Mouse (Mus musculus) hindbrain, postnatal 0 days (tissue): ENCODE results near the gene Gm28035. TPM values are rescaled to one million over a fixed set of nuclear protein-coding genes. Genes with fewer than 3 reads are reported as not detected.
A peak's percentile ranks its signal among the peaks of the same experiment; 100 is the strongest.

Source experiments
- ATAC-seq: fragments of 200-750 bp; cut with Nextera tagmentation; 2 replicates; pipeline ENCODE4 v1.8.0; 2017; ENCODE audit warnings: mild to moderate bottlenecking, moderate TSS enrichment, moderate library complexity
- DNase-seq: peaks from one replicate; pipeline ENCODE4 v3.0.0-alpha.2; 2015; ENCODE audit warnings: low spot score
- H3K27ac ChIP-seq: fragments of 300-500 bp; sonication (generic); 2 replicates; pipeline ENCODE4 v1.5.1; 2014; ENCODE audit warnings: mild to moderate bottlenecking
- H3K27me3 ChIP-seq: fragments of 300-500 bp; sonication (generic); 2 replicates; pipeline ENCODE4 v1.6.1; 2014; ENCODE audit warnings: low read length, mixed read lengths; ENCODE audit not compliant: insufficient read depth
- H3K36me3 ChIP-seq: fragments of 300-500 bp; sonication (generic); 2 replicates; pipeline ENCODE4 v1.6.1; 2014; ENCODE audit warnings: low read length, mixed read lengths; ENCODE audit not compliant: insufficient read depth
- H3K4me1 ChIP-seq: fragments of 300-500 bp; sonication (generic); 2 replicates; pipeline ENCODE4 v1.6.1; 2014; ENCODE audit warnings: antibody characterized with exemption, low read length, mixed read lengths; ENCODE audit not compliant: insufficient read depth
- H3K4me2 ChIP-seq: fragments of 300-500 bp; sonication (generic); 2 replicates; pipeline ENCODE4 v1.6.1; 2014; ENCODE audit warnings: low read depth, mild to moderate bottlenecking, low read length, moderate library complexity, mixed read lengths
- H3K4me3 ChIP-seq: fragments of 300-500 bp; sonication (generic); 2 replicates; pipeline ENCODE4 v1.5.1; 2014; ENCODE audit warnings: low read length
- H3K9ac ChIP-seq: fragments of 300-500 bp; sonication (generic); replicated peaks from 2 replicates; pipeline ENCODE4 v1.6.1; 2014; ENCODE audit warnings: mild to moderate bottlenecking, low read length, moderate library complexity, mixed read lengths
- H3K9me3 ChIP-seq: fragments of 300-500 bp; sonication (generic); 2 replicates; pipeline ENCODE4 v1.6.1; 2016; ENCODE audit warnings: low read length, mixed read lengths
- CTCF ChIP-seq: IDR thresholded peaks from 2 replicates; pipeline ENCODE4 v1.5.1; 2016; ENCODE audit warnings: antibody characterized with exemption, control low read depth, low read depth
- WGBS: fragments of 180-500 bp; shearing (Covaris S2); extraction: QIAGEN DNeasy Blood & Tissue Kit; methylation state at CpG from one replicate; pipeline ENCODE4 v1.1.7; 2014; 5-methylcytosine and 5-hydroxymethylcytosine counted together
- polyA plus RNA-seq: library from polyadenylated mRNA; unstranded; fragments of >200 nt; fragmentation: Nextera tagmentation; extraction: Ambion mirVana; gene quantifications from 2 replicates; pipeline ENCODE4 v1.2.1, GENCODE M21; 2015
- total RNA-seq: library from RNA; depleted of rRNA; stranded (reverse); fragments of >200 nt; gene quantifications from 2 replicates; pipeline ENCODE4 v1.2.3, GENCODE M21; 2014

Gene Gm28035
- total and polyA plus RNA-seq, 2 experiments from 2014 or later = 0.31 to 15.1 TPM

- ATAC-seq = peak; percentile 89
Observed at GRCm38 (mm10) chr2:30237881-30238280, 2.5 kb upstream of the Gm28035 start.

GRCm38 (mm10) chr2:30238906-30239465, 1.4 kb upstream of the Gm28035 start:
- peak overlapping the region; percentile 91 for H3K4me3 ChIP-seq
- H3K4me1 ChIP-seq = peaks cover 13% of the 10 kb centered on the region
- no peak for TF ChIP-seq CTCF
- H3K27ac ChIP-seq = no peak overlapping the region
- no peak for DNase-seq
- no peaks in the 10 kb centered on the region for H3K9me3 ChIP-seq
- 64% methylated on average over 3 of the region's 3 CpGs for WGBS
- H3K36me3 ChIP-seq = peaks cover 21% of the 10 kb centered on the region
- H3K4me2 ChIP-seq = peak overlapping the region; percentile 76
- H3K9ac ChIP-seq = peak overlapping the region; percentile 95
- no peaks in the 10 kb centered on the region for H3K27me3 ChIP-seq
- ATAC-seq = no peak

More at GRCm38 (mm10) chr2:30237881-30238280, 2.5 kb upstream of the Gm28035 start:
- peak; percentile 73 for DNase-seq
- Histone ChIP-seq H3K9ac (peak overlapping the region; percentile 95), H3K4me3 (peak overlapping the region; percentile 91), H3K27me3 (no peaks in the 10 kb centered on the region), H3K4me1 (peaks cover 13% of the 10 kb centered on the region), H3K36me3 (peaks cover 14% of the 10 kb centered on the region), H3K9me3 (no peaks in the 10 kb centered on the region), H3K27ac (peak overlapping the region; percentile 93), H3K4me2 (peak overlapping the region; percentile 76)
- no peak for TF ChIP-seq CTCF
- WGBS = under 1% methylated on average over 38 of the region's 42 CpGs

- peak overlapping the region; percentile 76; the same call in 1 of the 2 replicates for H3K4me2 ChIP-seq
- no peak overlapping the region for H3K27ac ChIP-seq
- WGBS = 65% methylated on average over 4 of the region's 4 CpGs
- peaks cover 13% of the 10 kb centered on the region for H3K4me1 ChIP-seq
- DNase-seq (no peak), ATAC-seq (no peak)
- no peak for TF ChIP-seq CTCF
- H3K27me3 ChIP-seq = no peaks in the 10 kb centered on the region
- H3K4me3 ChIP-seq = no peak overlapping the region
- H3K9me3 ChIP-seq = no peaks in the 10 kb centered on the region
- peaks cover 23% of the 10 kb centered on the region for H3K36me3 ChIP-seq
- no peak overlapping the region for H3K9ac ChIP-seq
Observed at GRCm38 (mm10) chr2:30239777-30240176, 590 bp upstream of the Gm28035 start.

DNA sequence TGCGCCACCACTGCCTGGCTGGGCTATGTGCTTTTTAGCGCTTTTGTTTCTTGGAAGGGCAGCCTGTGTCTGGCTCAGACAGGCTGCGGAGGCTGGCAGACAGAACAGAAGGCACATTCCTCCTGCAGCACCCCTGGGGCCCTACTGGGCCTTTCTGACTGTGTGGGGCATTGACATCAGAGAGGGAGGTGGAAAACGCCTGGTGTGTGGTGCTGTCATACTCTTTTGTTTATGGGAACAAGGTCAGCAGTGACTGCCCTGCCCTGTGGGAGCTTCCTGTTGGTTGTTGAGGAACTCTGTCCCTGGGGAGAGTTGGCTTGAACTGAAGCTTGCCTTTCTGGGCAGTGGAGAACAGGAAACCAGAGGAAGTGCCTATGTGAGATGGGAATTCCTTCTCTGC, 2.1 kb downstream of the Gm28035 start:
- WGBS = 11% methylated on average over 4 of the region's 4 CpGs
- no peaks in the 10 kb centered on the region for H3K9me3 ChIP-seq
- DNase-seq (peak; percentile 55), ATAC-seq (no peak)
- peaks cover 24% of the 10 kb centered on the region for H3K36me3 ChIP-seq
- no peak overlapping the region for H3K4me3 ChIP-seq
- no peaks in the 10 kb centered on the region for H3K27me3 ChIP-seq
- H3K27ac ChIP-seq = 0 out of 2 replicates have a peak overlapping the region, but pooled peaks have one; percentile 26
- H3K4me1 ChIP-seq = peaks cover 8% of the 10 kb centered on the region
- H3K9ac ChIP-seq = no peak overlapping the region
- no peak overlapping the region for H3K4me2 ChIP-seq
- no peak for TF ChIP-seq CTCF

- H3K36me3 ChIP-seq = peaks cover 24% of the 10 kb centered on the region
- no peaks in the 10 kb centered on the region for H3K9me3 ChIP-seq
Observed at GRCm38 (mm10) chr2:30243391-30243790, 3.0 kb downstream of the Gm28035 start.

DNA sequence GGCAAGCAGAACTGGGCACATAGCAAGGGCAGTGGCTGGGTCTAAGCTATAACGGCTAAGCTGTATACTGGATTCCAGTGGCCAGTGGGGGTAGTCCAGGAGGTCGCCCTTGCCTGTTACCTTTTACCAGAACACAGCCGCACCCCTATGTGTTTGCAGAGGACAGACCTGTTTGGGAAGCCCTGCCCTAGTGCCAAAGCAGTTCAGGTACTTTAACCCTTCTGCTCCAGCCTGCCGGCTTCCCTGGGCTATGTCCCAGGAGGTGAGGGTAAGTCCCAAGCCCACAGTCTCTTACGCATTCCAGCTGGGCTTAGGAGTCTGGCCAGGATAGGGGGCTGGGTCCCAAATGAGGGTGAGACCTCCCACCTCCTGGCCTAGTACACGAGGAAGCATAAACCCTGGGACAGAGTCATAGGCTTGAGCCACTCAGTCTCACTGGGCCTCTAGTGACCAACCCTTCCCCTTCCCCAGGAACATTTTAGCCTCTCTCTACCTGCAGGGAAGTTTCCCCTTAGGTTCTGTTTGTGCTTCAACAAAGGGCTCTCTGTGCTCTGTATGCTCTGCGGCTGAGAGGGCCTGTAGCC, 4.3 kb downstream of the Gm28035 start:
- no peak for DNase-seq

More at GRCm38 (mm10) chr2:30243391-30243790, 3.0 kb downstream of the Gm28035 start:
- no peak for ATAC-seq
- WGBS = 94% methylated on average over 4 of the region's 4 CpGs
- TF ChIP-seq CTCF = no peak
- Histone ChIP-seq H3K4me3 (no peak overlapping the region), H3K27ac (no peak overlapping the region), H3K9ac (no peak overlapping the region), H3K27me3 (no peaks in the 10 kb centered on the region), H3K4me2 (no peak overlapping the region), H3K4me1 (peaks cover 8% of the 10 kb centered on the region)
- DNase-seq = no peak

DNA sequence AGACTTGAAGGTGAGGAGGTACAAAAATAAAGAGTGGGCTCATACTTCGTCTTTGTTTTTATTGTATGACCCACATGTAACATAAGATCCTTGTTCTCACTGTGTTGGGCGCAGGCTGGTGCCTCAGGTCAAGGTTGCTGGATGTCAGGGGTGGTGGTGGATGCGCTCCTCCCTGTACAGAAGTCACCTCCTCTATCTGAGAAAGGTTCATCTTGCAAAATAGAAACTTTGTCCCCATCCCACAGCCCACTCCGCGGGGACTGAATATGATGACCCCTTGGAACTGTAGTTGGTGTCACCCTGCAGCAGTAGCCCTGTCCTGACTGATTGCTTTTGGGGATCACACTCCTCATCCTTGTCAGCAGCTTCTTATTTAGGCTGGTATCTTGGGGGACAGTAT, 6.7 kb downstream of the Gm28035 start:
- no peak for TF ChIP-seq CTCF
- H3K9ac ChIP-seq = no peak overlapping the region
- no peaks in the 10 kb centered on the region for H3K27me3 ChIP-seq
- no peaks in the 10 kb centered on the region for H3K9me3 ChIP-seq
- H3K4me1 ChIP-seq = no peaks in the 10 kb centered on the region; the same call in 1 of the 2 replicates
- H3K27ac ChIP-seq = no peak overlapping the region
- no peak for DNase-seq
- WGBS = 93% methylated on average over 5 of the region's 5 CpGs
- no peak overlapping the region for H3K4me3 ChIP-seq
- peaks cover 19% of the 10 kb centered on the region; the same call in 1 of the 2 replicates for H3K36me3 ChIP-seq
- H3K4me2 ChIP-seq = no peak overlapping the region
- ATAC-seq = no peak

More for the DNA sequence above, 4.3 kb downstream of the Gm28035 start:
- WGBS = 76% methylated on average over 7 of the region's 7 CpGs
- H3K36me3 ChIP-seq = peaks cover 31% of the 10 kb centered on the region
- no peaks in the 10 kb centered on the region for H3K27me3 ChIP-seq
- H3K4me2 ChIP-seq = no peak overlapping the region
- no peak for ATAC-seq
- H3K4me1 ChIP-seq = no peaks in the 10 kb centered on the region; the same call in 1 of the 2 replicates
- no peaks in the 10 kb centered on the region for H3K9me3 ChIP-seq
- no peak overlapping the region for H3K4me3 ChIP-seq
- no peak for TF ChIP-seq CTCF
- no peak overlapping the region for H3K27ac ChIP-seq
- no peak overlapping the region for H3K9ac ChIP-seq
